Mouse (Mus musculus) forebrain, postnatal 0 days (tissue): ENCODE results near the gene Cdk5rap3. TPM values are rescaled to one million over a fixed set of nuclear protein-coding genes. Genes with fewer than 3 reads are reported as not detected.
A peak's percentile ranks its signal among the peaks of the same experiment; 100 is the strongest.

Experiments used
- ATAC-seq: fragments of 200-750 bp; cut with Nextera tagmentation; 2 replicates; pipeline ENCODE4 v1.8.0; 2017; ENCODE audit warnings: mild to moderate bottlenecking, moderate library complexity
- DNase-seq: peaks from one replicate; pipeline ENCODE4 v3.0.0-alpha.2; 2015
- H3K27ac ChIP-seq: fragments of 300-500 bp; sonication (generic); 2 replicates; pipeline ENCODE4 v1.5.1; 2014; ENCODE audit warnings: low read depth, mild to moderate bottlenecking, antibody characterized with exemption, low read length, moderate library complexity, mixed read lengths
- H3K27me3 ChIP-seq: fragments of 300-500 bp; sonication (generic); 2 replicates; pipeline ENCODE4 v1.6.1; 2014; ENCODE audit warnings: mild to moderate bottlenecking, low read length, mixed read lengths; ENCODE audit not compliant: insufficient read depth
- H3K36me3 ChIP-seq: fragments of 300-500 bp; sonication (generic); 2 replicates; pipeline ENCODE4 v1.6.1; 2014; ENCODE audit warnings: mild to moderate bottlenecking, moderate library complexity; ENCODE audit not compliant: insufficient read depth
- H3K4me1 ChIP-seq: fragments of 300-500 bp; sonication (generic); 2 replicates; pipeline ENCODE4 v1.6.1; 2014; ENCODE audit warnings: antibody characterized with exemption; ENCODE audit not compliant: insufficient read depth
- H3K4me2 ChIP-seq: fragments of 300-500 bp; sonication (generic); 2 replicates; pipeline ENCODE4 v1.6.1; 2014; ENCODE audit warnings: low read depth, mild to moderate bottlenecking, moderate library complexity
- H3K4me3 ChIP-seq: fragments of 300-500 bp; sonication (generic); 2 replicates; pipeline ENCODE4 v1.5.1; 2014; ENCODE audit warnings: low read depth, low read length, mixed read lengths
- H3K9ac ChIP-seq: fragments of 300-500 bp; sonication (generic); 2 replicates; pipeline ENCODE4 v1.6.1; 2014; ENCODE audit warnings: mild to moderate bottlenecking
- H3K9me3 ChIP-seq: fragments of 300-500 bp; sonication (generic); 2 replicates; pipeline ENCODE4 v1.6.1; 2016; ENCODE audit warnings: low read length
- CTCF ChIP-seq: sonication (generic); IDR thresholded peaks from 2 replicates; pipeline ENCODE4 v1.5.1; 2016; ENCODE audit warnings: antibody characterized with exemption, control low read depth, low read depth
- WGBS: fragments of 180-500 bp; shearing (Covaris S2); extraction: QIAGEN DNeasy Blood & Tissue Kit; methylation state at CpG from one replicate; pipeline ENCODE4 v1.1.7; 2014; 5-methylcytosine and 5-hydroxymethylcytosine counted together
- polyA plus RNA-seq: library from polyadenylated mRNA; unstranded; fragments of >200 nt; fragmentation: Nextera tagmentation; extraction: Ambion mirVana; gene quantifications from 2 replicates; pipeline ENCODE4 v1.2.1, GENCODE M21; 2015
- total RNA-seq: library from RNA; depleted of rRNA; stranded (reverse); fragments of >200 nt; gene quantifications from 2 replicates; pipeline ENCODE4 v1.2.3, GENCODE M21; 2014

Gene Cdk5rap3
- total and polyA plus RNA-seq, 2 experiments from 2014 or later: 54.9 to 86.4 TPM

DNA sequence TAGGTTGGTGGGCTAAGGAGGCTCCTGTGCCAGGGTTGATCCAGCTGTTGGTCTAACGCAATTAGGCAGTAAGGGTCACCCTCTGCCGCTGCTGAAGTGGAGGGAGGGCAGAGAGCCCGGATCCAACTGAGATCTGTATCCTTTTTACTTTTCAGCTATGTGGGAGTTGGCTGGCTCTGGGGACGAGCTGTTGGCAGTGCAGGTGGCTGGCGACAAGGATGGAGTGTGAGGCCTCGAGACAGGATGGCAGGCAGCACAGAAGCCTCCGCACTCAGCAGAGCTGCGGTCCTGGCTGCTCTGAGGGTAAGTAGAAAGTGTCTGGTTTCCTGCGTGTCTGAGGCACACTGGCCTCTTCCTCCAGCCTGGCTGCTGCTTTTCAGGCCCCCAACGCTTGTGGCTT lies 36.1 kb upstream of the Cdk5rap3 start:
- no peak overlapping the region for H3K27ac ChIP-seq
- H3K4me2 ChIP-seq: no peak overlapping the region
- no peak for TF ChIP-seq CTCF
- no peak overlapping the region for H3K9ac ChIP-seq
- no peaks in the 10 kb centered on the region for H3K9me3 ChIP-seq
- WGBS: 80% methylated on average over 10 of the region's 10 CpGs
- ATAC-seq: no peak
- H3K4me3 ChIP-seq: no peak overlapping the region
- no peak for DNase-seq
- H3K4me1 ChIP-seq: no peaks in the 10 kb centered on the region
- H3K27me3 ChIP-seq: no peaks in the 10 kb centered on the region
- H3K36me3 ChIP-seq: peaks cover 70% of the 10 kb centered on the region

DNA sequence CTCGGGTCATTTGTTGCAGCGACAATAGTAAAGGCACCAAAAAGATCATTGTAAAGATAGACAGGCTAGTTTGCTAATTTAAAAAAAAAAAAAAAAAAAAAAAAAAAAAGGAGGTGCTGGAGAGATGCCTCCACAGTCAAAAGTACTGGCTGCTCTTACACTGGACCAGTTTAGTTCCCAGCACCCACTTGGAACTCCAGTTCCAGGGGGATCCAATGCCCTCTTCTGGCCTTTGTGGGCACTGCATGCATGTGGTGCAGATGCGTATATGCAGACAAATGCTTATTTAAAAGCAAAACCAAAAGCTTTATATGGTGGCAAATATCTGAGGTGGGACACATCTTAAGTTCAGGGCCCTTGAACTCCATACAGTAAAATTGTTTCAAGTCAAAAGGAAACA lies 34.5 kb upstream of the Cdk5rap3 start:
- Histone ChIP-seq H3K9ac (no peak overlapping the region), H3K27ac (no peak overlapping the region), H3K9me3 (no peaks in the 10 kb centered on the region), H3K4me3 (no peak overlapping the region), H3K4me1 (no peaks in the 10 kb centered on the region), H3K27me3 (no peaks in the 10 kb centered on the region), H3K4me2 (no peak overlapping the region), H3K36me3 (peaks cover 55% of the 10 kb centered on the region)
- DNase-seq: no peak
- WGBS: 97% methylated on average over 3 of the region's 3 CpGs
- 0 out of 2 replicates have a peak, but pooled peaks have one; percentile 23 for TF ChIP-seq CTCF
- ATAC-seq: no peak

DNA sequence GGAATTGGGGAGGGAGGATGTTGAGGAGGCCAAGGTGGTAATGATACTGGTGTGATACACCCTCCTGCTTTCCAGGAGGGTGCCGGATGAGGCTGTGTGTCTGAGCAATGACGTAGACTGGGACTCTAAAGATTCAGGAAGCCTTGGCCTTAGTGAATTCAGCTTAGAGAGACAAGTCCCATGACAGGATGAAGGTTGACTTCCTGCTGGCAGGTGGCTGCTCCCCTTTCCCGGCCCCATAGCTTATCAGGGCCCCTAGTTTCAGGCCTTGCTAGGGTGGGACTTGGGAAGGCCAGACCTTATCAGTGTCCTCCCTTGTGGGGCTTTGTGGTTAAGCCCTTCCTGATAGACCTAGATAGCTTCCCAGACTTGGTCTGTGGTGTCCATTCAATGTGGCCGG lies 31.6 kb upstream of the Cdk5rap3 start:
- H3K27me3 ChIP-seq: no peaks in the 10 kb centered on the region
- no peak for TF ChIP-seq CTCF
- no peak overlapping the region for H3K4me2 ChIP-seq
- H3K9me3 ChIP-seq: no peaks in the 10 kb centered on the region
- ATAC-seq (no peak), DNase-seq (no peak)
- H3K27ac ChIP-seq: no peak overlapping the region
- 97% methylated on average over 4 of the region's 4 CpGs for WGBS
- H3K4me3 ChIP-seq: no peak overlapping the region
- no peak overlapping the region for H3K9ac ChIP-seq
- peaks cover 31% of the 10 kb centered on the region for H3K36me3 ChIP-seq
- H3K4me1 ChIP-seq: 0 out of 2 replicates have a peak, but pooled peaks cover 6% of the 10 kb centered on the region

DNA sequence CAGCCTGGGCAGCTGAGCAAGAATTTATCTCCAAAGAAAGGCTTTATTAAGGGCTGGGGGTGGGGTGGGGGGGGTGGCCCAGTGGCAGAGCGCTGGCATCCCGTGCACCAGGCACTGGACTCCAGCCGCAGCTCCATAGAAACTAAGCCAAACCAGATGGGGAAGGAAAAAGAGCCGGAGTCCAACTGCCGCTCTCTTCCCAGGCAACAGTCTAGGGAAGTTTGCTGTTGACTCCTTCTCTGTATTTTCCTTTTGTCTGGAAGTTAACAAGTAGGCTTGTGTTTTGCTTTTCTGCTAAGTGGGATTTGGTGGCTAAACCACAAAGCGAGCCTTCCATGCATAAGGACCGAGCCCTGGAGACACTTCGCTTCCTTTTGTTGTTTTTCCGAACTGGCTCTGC lies 30.2 kb upstream of the Cdk5rap3 start:
- H3K4me2 ChIP-seq: no peak overlapping the region
- H3K36me3 ChIP-seq: peaks cover 18% of the 10 kb centered on the region
- no peaks in the 10 kb centered on the region for H3K27me3 ChIP-seq
- DNase-seq (peak; percentile 8), ATAC-seq (no peak; the same call in 1 of the 2 replicates)
- H3K27ac ChIP-seq: no peak overlapping the region
- 0 out of 2 replicates have a peak, but pooled peaks cover 6% of the 10 kb centered on the region for H3K4me1 ChIP-seq
- 47% methylated on average over 9 of the region's 9 CpGs for WGBS
- H3K9ac ChIP-seq: no peak overlapping the region
- no peaks in the 10 kb centered on the region for H3K9me3 ChIP-seq
- TF ChIP-seq CTCF: no peak
- no peak overlapping the region for H3K4me3 ChIP-seq

DNA sequence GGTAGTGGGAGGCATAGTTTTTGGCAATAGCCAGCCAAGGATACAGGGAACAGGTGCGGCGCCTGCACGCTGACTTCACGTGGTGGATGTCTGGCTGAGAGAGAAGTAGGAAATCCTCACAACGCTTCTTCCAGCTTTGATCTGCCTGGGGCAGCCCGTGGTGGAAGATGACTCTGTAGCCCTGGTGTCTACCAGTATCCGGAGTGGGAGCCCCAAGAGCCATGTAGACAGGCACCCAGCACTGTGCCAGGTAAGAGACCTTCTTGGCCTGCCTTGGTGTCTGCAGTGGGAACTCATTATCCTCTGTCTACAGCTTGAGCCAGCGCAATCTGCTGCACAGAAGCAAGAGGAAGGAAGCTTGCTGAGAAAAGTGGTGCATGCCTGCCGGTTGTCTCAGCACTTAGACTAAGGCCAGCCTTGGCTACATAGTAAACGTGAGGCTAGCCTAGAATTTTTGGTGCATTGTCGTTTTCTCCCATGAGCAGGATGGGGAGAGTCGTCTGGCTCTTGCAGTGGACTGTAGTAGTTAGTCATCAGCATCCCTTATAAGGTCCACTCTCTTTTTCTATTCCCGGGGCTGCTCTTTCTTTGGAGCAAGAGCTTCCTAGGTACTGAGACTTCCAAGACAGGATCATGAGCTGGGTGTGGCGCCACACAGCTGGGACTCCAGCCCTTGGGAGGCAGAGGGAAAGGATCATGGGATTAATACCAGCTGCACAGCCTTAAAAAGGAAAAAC lies 28.7 kb upstream of the Cdk5rap3 start:
- Histone ChIP-seq H3K9ac (peak overlapping the region; percentile 59), H3K27me3 (no peaks in the 10 kb centered on the region), H3K4me3 (peak overlapping the region; percentile 49), H3K4me2 (peak overlapping the region; percentile 75), H3K9me3 (no peaks in the 10 kb centered on the region), H3K27ac (0 out of 2 replicates have a peak overlapping the region, but pooled peaks have one; percentile 2), H3K4me1 (0 out of 2 replicates have a peak, but pooled peaks cover 6% of the 10 kb centered on the region), H3K36me3 (peaks cover 11% of the 10 kb centered on the region; the same call in 1 of the 2 replicates)
- no peak for ATAC-seq
- 81% methylated on average over 14 of the region's 14 CpGs for WGBS
- DNase-seq: no peak
- no peak for TF ChIP-seq CTCF

DNA sequence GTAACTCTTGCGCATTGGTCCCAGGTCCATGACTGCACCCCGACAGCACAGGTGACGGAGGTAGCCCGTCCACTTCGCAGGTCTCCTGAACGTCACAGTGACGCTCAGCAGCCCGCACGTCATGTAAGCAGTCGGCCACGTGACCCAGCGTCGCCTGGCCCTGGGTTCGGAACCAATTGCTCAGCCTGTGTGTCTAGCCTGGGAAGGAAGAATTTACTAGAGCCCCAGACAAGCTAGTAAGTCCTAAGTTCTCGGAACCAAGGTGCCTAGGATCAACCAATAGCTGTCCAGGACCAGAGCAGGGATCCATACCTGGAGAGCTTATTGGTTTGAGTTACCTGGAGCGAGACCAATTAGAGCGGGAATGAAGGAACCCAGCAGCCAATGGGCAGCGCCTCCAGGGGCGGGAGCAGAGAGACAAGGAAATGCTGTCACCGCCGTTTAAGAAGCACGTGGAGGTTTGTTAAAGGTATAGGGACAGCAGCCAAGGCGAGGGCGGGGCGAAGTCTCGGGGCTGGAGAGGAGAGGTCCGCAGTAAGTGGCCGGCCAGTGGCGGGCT lies 27.5 kb upstream of the Cdk5rap3 start, which contains the start of gene Pnpo:
TSS of gene Pnpo (minus strand) at position 241 of the 559 bp plus-strand sequence.
- Histone ChIP-seq H3K36me3 (peaks cover 2% of the 10 kb centered on the region; the same call in 1 of the 2 replicates), H3K27ac (0 out of 2 replicates have a peak within 1 kb of the TSS, but pooled peaks have one; percentile 9)
- WGBS: under 1% methylated on average over 29 of the region's 29 CpGs

DNA sequence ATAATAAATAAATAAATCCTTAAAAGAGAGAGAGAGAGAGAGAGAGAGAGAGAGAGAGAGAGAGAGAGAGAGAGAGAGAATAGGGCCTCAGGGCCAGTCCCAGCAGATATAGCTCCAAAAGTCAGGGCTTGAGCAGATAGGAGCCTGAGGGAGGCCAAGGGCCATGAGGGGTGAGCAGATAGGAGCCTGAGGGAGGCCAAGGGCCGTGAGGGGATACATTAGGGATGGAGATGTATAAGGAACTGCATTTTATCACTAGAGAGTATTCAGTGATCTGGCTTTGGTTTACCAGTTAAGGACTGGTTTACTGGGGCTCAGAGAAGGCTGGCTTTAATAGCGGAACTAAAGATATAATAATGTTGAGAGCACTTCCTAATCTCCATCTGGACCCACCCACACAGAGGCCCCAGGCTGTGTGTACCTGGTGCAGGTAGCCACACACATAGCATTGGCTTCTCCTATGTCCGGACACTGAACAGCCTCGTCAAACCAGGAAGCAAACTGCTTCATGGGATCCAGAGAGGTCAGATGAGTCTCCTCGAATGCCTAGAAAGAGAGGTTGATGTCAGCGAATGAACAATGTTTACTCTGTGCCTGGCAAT lies 25.8 kb upstream of the Cdk5rap3 start:
- no peak overlapping the region for H3K4me2 ChIP-seq
- H3K4me1 ChIP-seq: 0 out of 2 replicates have a peak, but pooled peaks cover 6% of the 10 kb centered on the region
- no peak overlapping the region for H3K27ac ChIP-seq
- DNase-seq (no peak), ATAC-seq (no peak)
- no peak for TF ChIP-seq CTCF
- 74% methylated on average over 6 of the region's 6 CpGs for WGBS
- H3K9ac ChIP-seq: no peak overlapping the region
- H3K27me3 ChIP-seq: no peaks in the 10 kb centered on the region
- no peak overlapping the region for H3K4me3 ChIP-seq
- H3K9me3 ChIP-seq: no peaks in the 10 kb centered on the region
- no peaks in the 10 kb centered on the region for H3K36me3 ChIP-seq

More for the DNA sequence above, 27.5 kb upstream of the Cdk5rap3 start, which contains the start of gene Pnpo:
- no peaks in the 10 kb centered on the region for H3K9me3 ChIP-seq
- peak within 1 kb of the TSS; percentile 75 for H3K4me2 ChIP-seq
- H3K9ac ChIP-seq: peak within 1 kb of the TSS; percentile 59
- ATAC-seq (peak; percentile 98), DNase-seq (peak; percentile 96)
- no peaks in the 10 kb centered on the region for H3K27me3 ChIP-seq
- H3K4me1 ChIP-seq: 0 out of 2 replicates have a peak, but pooled peaks cover 6% of the 10 kb centered on the region
- TF ChIP-seq CTCF: no peak
- peak within 1 kb of the TSS; percentile 49 for H3K4me3 ChIP-seq
